Mouse (Mus musculus): ENCODE measurements around the gene Gm43552. TPM values are rescaled to one million over a fixed set of nuclear protein-coding genes. Genes with fewer than 3 reads are reported as not detected.

Gm43552 gene
- total RNA-seq (2023): not detected in 2 replicates

GRCm38 (mm10) chr5:65492716-65493531 lies at the start of gene Gm43552:
Gm43552 (minus strand) TSS chr5:65492833.

GRCm38 (mm10) chr5:65536751-65537419 lies 44.3 kb upstream of the Gm43552 start, which contains the start of the genes Smim14 and Ube2k:
Smim14 (minus strand) TSS chr5:65537184.
Ube2k (plus strand) TSS chr5:65537233.

GRCm38 (mm10) chr5:65435806-65436561 lies 56.6 kb downstream of the Gm43552 start, which contains the start of gene Ugdh:
Ugdh (minus strand) TSS chr5:65435949.

GRCm38 (mm10) chr5:65390648-65391644 lies 101.7 kb downstream of the Gm43552 start, which contains the start of the genes Rpl9 and Lias:
Rpl9 (minus strand) TSS chr5:65391444.
Lias (plus strand) TSS chr5:65391497.

Other genes with a start within 250 kb of the Gm43552 start
- 45.5 and 54.0 TPM in 2 replicates for gene Rfc1, start 157.2 kb downstream of the Gm43552 start, total RNA-seq (2023)
- not detected in 2 replicates for gene Klb, start 144.5 kb downstream of the Gm43552 start, total RNA-seq (2023)
- 646 and 672 TPM in 2 replicates for gene Rpl9, start 101.4 kb downstream of the Gm43552 start, total RNA-seq (2023)
- 25.7 and 43.1 TPM in 2 replicates for gene Lias, start 101.3 kb downstream of the Gm43552 start, total RNA-seq (2023)
- gene Ugdh, start 56.9 kb downstream of the Gm43552 start, total RNA-seq (2023): 74.6 and 75.2 TPM in 2 replicates
- gene Smim14, start 44.4 kb upstream of the Gm43552 start, total RNA-seq (2023): 183 and 223 TPM in 2 replicates
- gene Ube2k, start 44.4 kb upstream of the Gm43552 start, total RNA-seq (2023): 44.4 and 48.7 TPM in 2 replicates
- 136 and 151 TPM in 2 replicates for gene Pds5a, start 205.4 kb upstream of the Gm43552 start, total RNA-seq (2023)